7 mouse cellular contexts compared by ENCODE assay signal in genomic region chr9:124281912-124282686, GRCm38 (mm10). TPM values are rescaled to one million over a fixed set of nuclear protein-coding genes. Genes with fewer than 3 reads are reported as not detected.
DNase-seq lines count a peak whose midpoint lies in the region; ATAC-seq lines count a peak whose summit lies in the region.

No protein-coding gene starts in this region.

- peaks cover 9% of the 10 kb centered on the region for H3K36me3 ChIP-seq in intestine, embryonic 16.5 days (ENCODE audit: control insufficient read depth, insufficient read depth, low read length)
- H3K36me3 ChIP-seq in midbrain, embryonic 11.5 days (ENCODE audit: control insufficient read depth, insufficient read depth, low read length), result peaks cover 7% of the 10 kb centered on the region

- H3K4me2 ChIP-seq in intestine, embryonic 16.5 days (ENCODE audit: low read depth, low read length), result peak overlapping the region; percentile 78
- H3K4me2 ChIP-seq in midbrain, embryonic 11.5 days, result peak overlapping the region; percentile 60

- WGBS in intestine, embryonic 16.5 days, result under 1% methylated on average over 22 of the region's 22 CpGs
- under 1% methylated on average over 22 of the region's 22 CpGs for whole genome bisulfite sequencing in midbrain, embryonic 11.5 days

- peaks cover 4% of the 10 kb centered on the region; the same call in 1 of the 2 replicates for H3K9me3 ChIP-seq in intestine, embryonic 16.5 days (ENCODE audit: control insufficient read depth, low read length)
- peaks cover 8% of the 10 kb centered on the region; the same call in 1 of the 2 replicates for H3K9me3 ChIP-seq in midbrain, embryonic 11.5 days (ENCODE audit: control insufficient read depth, low read length)

- peak; percentile 93 for DNase-seq in adrenal gland, adult 2 months
- DNase-seq in embryo, embryonic 11.5 days (ENCODE audit: low read depth, low spot score), result peak; percentile 74
- DNase-seq in gastrocnemius, postnatal 4 days (ENCODE audit: low spot score in 2 of 2), result peak; percentile 39 to 78
- DNase-seq in left cerebral cortex, postnatal 36 days (ENCODE audit: low spot score in 2 of 2), result peak; percentile 85 to 86
- DNase-seq in midbrain, embryonic 11.5 days (ENCODE audit: low spot score, missing footprints), result peak; percentile 96
- DNase-seq in skeletal muscle tissue, adult 2 months (ENCODE audit: low read depth, low spot score), result peak; percentile 90

- intact Hi-C loops in left cerebral cortex, postnatal 36 days (cut with DNase I), result loop anchor here (5.0 kb wide), 1 partner anchor 145 kb away; no protein-coding TSS in a partner anchor

- peak overlapping the region; percentile 82 for H3K9ac ChIP-seq in intestine, embryonic 16.5 days (ENCODE audit: low read depth, low read length)
- H3K9ac ChIP-seq in midbrain, embryonic 11.5 days (ENCODE audit: low read length), result peak overlapping the region; percentile 80

- peak overlapping the region; percentile 90 for H3K4me3 ChIP-seq in intestine, embryonic 16.5 days (ENCODE audit: low read length)
- peak overlapping the region; percentile 80 for H3K4me3 ChIP-seq in midbrain, embryonic 11.5 days (ENCODE audit: low read depth, low read length)

- peak overlapping the region; percentile 94 for H3K27ac ChIP-seq in intestine, embryonic 16.5 days (ENCODE audit: low read length)
- H3K27ac ChIP-seq in midbrain, embryonic 11.5 days (ENCODE audit: low read depth, low read length), result no peak overlapping the region; the same call in 1 of the 2 replicates

- peaks cover 12% of the 10 kb centered on the region for H3K4me1 ChIP-seq in intestine, embryonic 16.5 days (ENCODE audit: control insufficient read depth, insufficient read depth, low read length)
- H3K4me1 ChIP-seq in midbrain, embryonic 11.5 days (ENCODE audit: control insufficient read depth, insufficient read depth, low read length), result peaks cover 11% of the 10 kb centered on the region

- peak; percentile 98 for ATAC-seq in intestine, embryonic 16.5 days
- ATAC-seq in midbrain, embryonic 11.5 days (ENCODE audit: low FRiP score), result peak; percentile 99

- H3K27me3 ChIP-seq in intestine, embryonic 16.5 days (replicated peaks; ENCODE audit: control insufficient read depth, insufficient read depth, low read length), result no peaks in the 10 kb centered on the region
- H3K27me3 ChIP-seq in midbrain, embryonic 11.5 days (ENCODE audit: control insufficient read depth, insufficient read depth, low read length), result no peaks in the 10 kb centered on the region

RNA-seq across cellular contexts. Expression of gene 2010315B03Rik, which starts 30.4 kb away (rescaled TPM):
- 10 to 100 TPM; 16.2 to 19.9 TPM for total RNA-seq in adrenal gland, adult 2 months (2021)
- 0.42 and 0.83 TPM in 2 replicates for polyA plus RNA-seq in adrenal gland, adult 2 months (2012; rRNA removed)
- 10 to 100 TPM; 13.2 to 14.6 TPM for total RNA-seq in gastrocnemius, postnatal 4 days (2021)
- polyA plus RNA-seq in intestine, embryonic 16.5 days (2015; fragmentation: Nextera tagmentation; extraction: Ambion mirVana), result 14.8 and 15.7 TPM in 2 replicates
- total RNA-seq in left cerebral cortex, postnatal 36 days (2021), result 10 to 100 TPM; 17.0 to 23.6 TPM
- polyA plus RNA-seq in midbrain, embryonic 11.5 days (2014; fragmentation: Nextera tagmentation; extraction: Ambion mirVana), result 6.0 and 7.1 TPM in 2 replicates
